In the genomic region with DNA sequence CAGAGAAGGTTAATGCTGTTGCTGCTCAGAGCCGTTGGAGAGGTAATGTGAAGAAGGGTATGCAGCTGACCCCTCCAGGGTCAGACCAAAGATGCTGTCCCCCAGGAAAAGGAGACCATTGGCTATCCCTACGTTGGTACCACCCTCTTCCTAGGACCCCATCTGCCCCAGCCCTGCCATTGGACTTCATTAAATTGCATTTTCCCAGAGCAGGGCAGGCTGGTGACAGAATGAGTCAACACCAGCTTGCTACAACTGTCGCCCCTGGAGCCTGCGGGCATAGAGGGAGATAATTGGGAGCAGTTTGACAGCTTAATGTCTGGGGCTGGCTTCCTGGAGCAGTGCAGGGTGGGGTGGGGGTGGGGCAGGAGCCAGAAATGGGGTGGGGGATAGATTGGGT, we compare ENCODE assay signal across 13 mouse cellular contexts. TPM values are rescaled to one million over a fixed set of nuclear protein-coding genes. Genes with fewer than 3 reads are reported as not detected.
DNase-seq lines count a peak whose midpoint lies in the region; ATAC-seq and TF ChIP-seq lines count a peak whose summit lies in the region.
"Had no signal": no experiment of that assay in that cellular context is flagged by ENCODE, and none has a peak within 500 bp of the region (broad histone marks: within the 10 kb centered on the region; RNA-seq: fewer than 3 reads in every experiment).

No protein-coding gene starts in this region.

- peak; percentile 32 for DNase-seq in left cerebral cortex, postnatal 4 days
- no peak for DNase-seq in left cerebral cortex, adult 8-10 months (ENCODE audit: low spot score in 2 of 2)
- DNase-seq in forebrain, postnatal 0 days: no peak
- peak; percentile 90 for DNase-seq in retina, postnatal 1 day
- DNase-seq in thymus, postnatal 4 days: no peak
- DNase-seq in lung, adult 18-20 months: no peak
- DNase-seq in heart, postnatal 25 days (ENCODE audit: low spot score): no peak
- DNase-seq: adrenal gland, postnatal 25 days; heart, adult 11 months; kidney, adult 9 months; lung, postnatal 14 days had no signal

- H3K27ac ChIP-seq in forebrain, postnatal 0 days (ENCODE audit: low read depth, low read length): no peak overlapping the region
- peak overlapping the region; percentile 64 for H3K27ac ChIP-seq in midbrain, embryonic 12.5 days (replicated peaks)

- no peaks in the 10 kb centered on the region for H3K9me3 ChIP-seq in forebrain, postnatal 0 days (ENCODE audit: low read length)
- no peaks in the 10 kb centered on the region; the same call in 1 of the 2 replicates for H3K9me3 ChIP-seq in midbrain, embryonic 12.5 days

- ATAC-seq in forebrain, postnatal 0 days: peak; percentile 82
- peak; percentile 81 for ATAC-seq in midbrain, embryonic 12.5 days (ENCODE audit: low FRiP score, low read depth)

- no peak overlapping the region for H3K9ac ChIP-seq in forebrain, postnatal 0 days
- H3K9ac ChIP-seq in midbrain, embryonic 12.5 days (replicated peaks): no peak overlapping the region

- no peak for TF ChIP-seq CTCF in forebrain, postnatal 0 days (IDR thresholded peaks at IDR 0.05; ENCODE audit: low read depth)

- no peak overlapping the region for H3K4me2 ChIP-seq in forebrain, postnatal 0 days (ENCODE audit: low read depth)
- H3K4me2 ChIP-seq in midbrain, embryonic 12.5 days (replicated peaks): no peak overlapping the region
- H3K4me2 ChIP-seq: liver, embryonic 11.5 days had no signal

- peaks cover 6% of the 10 kb centered on the region for H3K4me1 ChIP-seq in forebrain, postnatal 0 days (ENCODE audit: insufficient read depth)
- H3K4me1 ChIP-seq in midbrain, embryonic 12.5 days: peaks cover 52% of the 10 kb centered on the region

- H3K36me3 ChIP-seq in forebrain, postnatal 0 days (ENCODE audit: insufficient read depth): no peaks in the 10 kb centered on the region
- no peaks in the 10 kb centered on the region for H3K36me3 ChIP-seq in midbrain, embryonic 12.5 days

- 23% methylated on average over 4 of the region's 4 CpGs for WGBS in forebrain, postnatal 0 days
- 14% methylated on average over 4 of the region's 4 CpGs for WGBS in midbrain, embryonic 12.5 days

- H3K27me3 ChIP-seq in forebrain, postnatal 0 days (ENCODE audit: insufficient read depth, low read length): no peaks in the 10 kb centered on the region
- no peaks in the 10 kb centered on the region for H3K27me3 ChIP-seq in midbrain, embryonic 12.5 days

- H3K4me3 ChIP-seq in forebrain, postnatal 0 days (ENCODE audit: low read depth, low read length): no peak overlapping the region
- H3K4me3 ChIP-seq in midbrain, embryonic 12.5 days: no peak overlapping the region

- intact Hi-C loops in left cerebral cortex, postnatal 4 days (cut with DNase I): no loop called here
- intact Hi-C loops in heart, postnatal 25 days (cut with DNase I): no loop called here

RNA-seq across cellular contexts. Expression of gene Nectin1, which starts 25.0 kb away (rescaled TPM):
- total RNA-seq in left cerebral cortex, postnatal 4 days (2021): 10 to 100 TPM; 87.7 to 95.8 TPM
- total RNA-seq in left cerebral cortex, adult 8-10 months (2022): 10 to 100 TPM; 53.8 to 66.5 (median 60.4) TPM
- total RNA-seq in forebrain, postnatal 0 days (2014; rRNA removed): 29.5 and 43.7 TPM in 2 replicates
- polyA plus RNA-seq in forebrain, postnatal 0 days (2015; fragmentation: Nextera tagmentation; extraction: Ambion mirVana): 7.2 and 11.8 TPM in 2 replicates
- polyA plus RNA-seq in midbrain, embryonic 12.5 days (2016; fragmentation: Nextera tagmentation; extraction: Ambion mirVana): 9.7 and 12.5 TPM in 2 replicates
- 1 to 10 TPM; 3.0 to 3.6 TPM for total RNA-seq in heart, postnatal 25 days (2021)

Comparison
In these comparisons a context has a peak if more than half of its experiments do, and no peak if none do; other contexts are left out.
1. DNase-seq: peak in left cerebral cortex, postnatal 4 days (single experiment) and retina, postnatal 1 day (single experiment); none in left cerebral cortex, adult 8-10 months (0 of 2), forebrain, postnatal 0 days (single experiment), thymus, postnatal 4 days (single experiment), lung, adult 18-20 months (0 of 2) and heart, postnatal 25 days (single experiment).